Mouse (Mus musculus): ENCODE measurements around the gene 1810046K07Rik.

Gene 1810046K07Rik

DNA sequence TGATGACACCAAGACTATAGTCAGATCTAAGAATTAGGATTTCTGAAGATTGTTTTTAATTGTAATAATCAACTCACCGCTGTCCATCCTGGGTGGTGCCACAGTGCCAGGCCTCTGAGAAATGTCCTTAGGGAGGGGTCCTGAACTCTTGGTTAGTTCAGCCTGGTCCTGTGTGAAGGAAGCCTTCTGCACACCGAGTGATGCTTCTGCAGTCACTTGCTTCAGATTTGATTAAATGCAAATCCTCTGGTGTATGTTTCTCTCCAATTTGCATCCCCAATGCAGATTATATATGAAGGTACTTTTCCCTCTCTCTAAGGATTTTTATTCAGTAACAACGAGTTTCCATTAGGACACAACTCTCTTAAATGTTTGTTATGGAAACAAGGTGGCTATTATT is at the start of gene 1810046K07Rik:
TSS of gene 1810046K07Rik (minus strand) at position 187 of the 400 bp plus-strand sequence.
- DNase-seq (ENCODE audit: low spot score in 2 of 2), result no peak

DNA sequence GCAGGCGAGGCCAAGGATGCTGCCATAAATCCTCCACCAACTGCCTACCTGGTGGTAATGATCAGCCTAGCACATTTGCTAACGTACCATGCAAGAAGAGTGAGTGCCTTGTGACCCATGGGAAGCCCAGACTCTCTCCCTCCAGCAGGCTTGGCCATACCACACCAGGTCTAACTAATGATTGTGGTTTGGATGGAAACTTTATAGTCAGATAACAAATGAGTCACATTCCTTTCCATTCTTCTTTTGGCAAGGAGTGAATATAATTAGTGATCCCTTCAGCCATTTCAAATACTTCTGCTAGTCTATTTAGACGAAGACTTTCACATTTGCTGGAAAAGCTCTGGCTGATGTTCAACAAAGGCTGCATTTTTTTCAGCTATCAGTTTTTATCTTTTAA is 40.8 kb upstream of the 1810046K07Rik start:
- DNase-seq (ENCODE audit: low spot score in 2 of 2), result peak in 1 of 2 experiments; percentile 11

DNA sequence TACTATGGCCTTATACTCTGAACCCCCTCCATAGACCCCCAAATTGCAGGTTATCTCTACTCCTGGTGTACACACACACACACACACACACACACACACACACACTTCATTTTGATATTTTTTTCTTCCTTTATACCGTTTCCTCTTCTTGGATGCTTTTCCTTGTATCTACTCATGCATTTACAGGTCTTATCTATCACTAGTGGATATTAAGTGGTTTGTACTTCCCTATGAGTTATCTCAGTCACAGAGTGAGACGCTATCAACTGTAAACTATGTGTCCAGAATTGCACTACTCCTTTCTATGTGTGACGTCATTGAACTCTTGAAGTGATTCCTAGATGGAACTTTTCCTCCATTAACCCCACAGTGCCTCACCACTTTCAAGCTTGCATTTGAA is 38.4 kb upstream of the 1810046K07Rik start:
- DNase-seq (ENCODE audit: low spot score in 2 of 2), result peak in 1 of 2 experiments; percentile 2

DNA sequence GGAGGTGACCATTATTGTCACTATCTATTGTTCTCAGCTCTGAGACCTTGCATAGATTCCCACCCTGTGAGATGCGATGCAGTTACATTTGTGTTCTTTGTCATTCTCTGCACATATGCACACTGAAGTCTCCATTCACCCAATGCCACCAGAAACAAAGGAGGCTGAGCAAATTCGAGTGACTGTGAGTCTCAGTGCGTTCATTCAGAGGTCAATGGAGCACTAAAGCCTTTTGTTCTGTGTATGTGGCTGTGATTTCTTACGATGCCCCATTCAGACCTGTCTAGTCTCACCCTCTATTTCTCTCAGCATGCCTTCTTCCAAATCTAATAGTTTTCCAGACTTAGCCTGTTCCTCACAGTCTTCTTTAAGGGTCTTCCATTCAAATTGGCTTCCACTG is 35.3 kb upstream of the 1810046K07Rik start:
- DNase-seq (ENCODE audit: low spot score in 2 of 2), result no peak

DNA sequence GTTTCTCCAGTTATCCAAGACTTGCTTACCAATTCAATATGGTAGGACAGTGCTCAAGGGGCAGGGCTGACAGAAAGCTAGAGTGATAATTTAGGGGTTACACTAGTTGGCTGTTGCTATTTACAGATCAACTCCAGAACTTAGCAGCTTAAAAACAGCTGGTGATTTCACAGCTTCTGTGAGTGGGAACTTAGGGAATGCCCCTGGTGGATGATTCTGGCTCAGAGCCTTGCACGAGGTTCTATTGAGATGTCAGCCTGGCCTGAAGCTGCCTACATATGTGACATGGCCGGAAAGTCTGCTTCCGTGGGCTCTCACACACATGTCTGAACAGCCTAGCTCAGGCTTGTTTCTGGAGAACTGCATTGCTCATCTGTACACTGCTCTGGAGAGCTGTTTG is 24.8 kb upstream of the 1810046K07Rik start:
- DNase-seq (ENCODE audit: low spot score in 2 of 2), result no peak

DNA sequence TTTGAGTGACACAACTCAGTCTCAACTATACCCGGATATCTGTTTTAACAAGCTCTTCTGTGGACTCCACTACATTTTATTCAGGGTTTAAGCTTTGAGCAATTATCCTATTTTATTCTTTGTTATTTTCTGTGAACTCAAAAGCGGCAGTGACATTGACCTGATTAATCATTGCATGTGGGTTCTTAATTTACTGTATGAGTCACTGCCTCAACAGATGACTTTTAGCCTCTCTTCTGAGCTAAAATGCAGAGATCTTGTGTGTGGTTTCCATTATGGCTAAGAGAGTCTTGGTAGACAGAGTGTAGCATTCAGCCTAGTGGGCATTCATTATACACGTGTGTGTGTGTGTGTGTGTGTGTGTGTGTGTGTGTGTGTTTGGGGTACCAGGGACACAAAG is 24.2 kb upstream of the 1810046K07Rik start:
- no peak for DNase-seq (ENCODE audit: low spot score in 2 of 2)

DNA sequence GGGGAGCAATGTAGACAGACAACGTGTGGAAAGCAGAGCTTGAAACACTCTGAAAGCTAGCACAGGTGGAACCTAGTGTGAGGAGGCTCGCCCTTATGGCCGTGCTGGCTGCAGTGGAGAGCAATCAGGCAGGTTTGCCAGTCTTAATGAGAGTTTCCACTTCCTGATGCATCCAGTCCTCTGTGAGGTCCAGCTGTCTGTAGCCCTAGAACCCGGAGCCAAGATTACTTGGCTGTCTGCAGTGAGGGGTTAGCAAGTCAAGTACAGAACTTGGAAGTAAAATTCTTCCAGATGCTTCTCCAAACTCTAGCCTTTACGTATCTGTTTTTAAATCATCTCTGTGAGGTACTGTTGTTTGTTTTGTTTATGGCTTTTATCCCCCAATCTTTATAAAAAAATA is 20.7 kb upstream of the 1810046K07Rik start:
- no peak for DNase-seq (ENCODE audit: low spot score in 2 of 2)

DNA sequence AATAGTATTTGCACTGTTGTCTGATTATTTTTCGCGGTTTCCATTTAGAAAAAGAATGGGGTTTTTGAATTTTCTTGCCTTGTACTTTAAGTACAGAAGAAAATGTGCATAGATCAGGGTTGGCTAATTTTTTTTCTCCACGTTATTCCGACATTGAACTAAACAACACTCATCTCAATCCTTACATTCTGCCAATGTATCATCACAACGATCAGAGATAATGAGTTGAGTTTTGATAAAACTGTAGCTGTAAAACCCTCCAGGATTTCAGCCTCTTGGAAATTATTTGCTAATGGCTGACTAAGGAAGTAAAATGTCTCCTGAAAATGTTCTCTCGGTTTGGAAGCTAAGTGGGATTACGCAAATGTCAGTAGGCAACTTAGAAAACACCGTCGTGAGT is 17.1 kb upstream of the 1810046K07Rik start:
- DNase-seq (ENCODE audit: low spot score in 2 of 2), result no peak

DNA sequence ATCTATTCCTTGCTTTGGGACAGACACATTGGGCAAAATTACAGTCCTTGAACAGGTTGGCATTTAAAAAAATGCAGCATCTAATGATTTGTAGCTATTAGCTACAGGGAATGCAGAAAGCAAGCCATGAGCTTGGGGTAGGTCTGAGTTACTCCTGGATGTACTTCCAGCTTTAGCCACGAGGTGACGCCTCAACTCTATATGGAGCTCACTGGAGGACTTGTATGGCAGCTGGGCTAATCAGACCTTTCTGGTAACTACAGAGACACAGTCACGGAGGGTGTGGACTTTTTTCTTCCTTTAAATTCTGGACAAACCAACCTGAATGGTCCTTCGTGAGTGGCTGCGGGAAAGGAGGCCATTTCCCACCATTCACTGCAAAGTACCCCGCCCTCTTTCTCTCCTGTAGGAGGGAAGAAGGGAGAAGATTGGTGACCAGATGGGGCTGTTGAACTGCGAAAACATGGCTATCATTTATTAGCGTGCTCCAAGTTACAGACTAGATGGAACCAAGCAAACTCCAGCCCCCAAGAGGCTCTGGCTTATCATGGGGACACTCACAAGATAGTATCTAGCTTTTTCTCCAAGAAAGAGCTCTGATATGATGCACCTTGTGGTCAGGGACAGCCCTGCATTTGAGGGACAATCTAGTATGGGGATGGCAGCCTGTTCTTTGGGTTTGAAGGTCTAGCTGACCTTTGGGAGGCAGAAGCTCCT is 6.7 kb upstream of the 1810046K07Rik start:
- DNase-seq (ENCODE audit: low spot score in 2 of 2), result peak; percentile 91 to 93

DNA sequence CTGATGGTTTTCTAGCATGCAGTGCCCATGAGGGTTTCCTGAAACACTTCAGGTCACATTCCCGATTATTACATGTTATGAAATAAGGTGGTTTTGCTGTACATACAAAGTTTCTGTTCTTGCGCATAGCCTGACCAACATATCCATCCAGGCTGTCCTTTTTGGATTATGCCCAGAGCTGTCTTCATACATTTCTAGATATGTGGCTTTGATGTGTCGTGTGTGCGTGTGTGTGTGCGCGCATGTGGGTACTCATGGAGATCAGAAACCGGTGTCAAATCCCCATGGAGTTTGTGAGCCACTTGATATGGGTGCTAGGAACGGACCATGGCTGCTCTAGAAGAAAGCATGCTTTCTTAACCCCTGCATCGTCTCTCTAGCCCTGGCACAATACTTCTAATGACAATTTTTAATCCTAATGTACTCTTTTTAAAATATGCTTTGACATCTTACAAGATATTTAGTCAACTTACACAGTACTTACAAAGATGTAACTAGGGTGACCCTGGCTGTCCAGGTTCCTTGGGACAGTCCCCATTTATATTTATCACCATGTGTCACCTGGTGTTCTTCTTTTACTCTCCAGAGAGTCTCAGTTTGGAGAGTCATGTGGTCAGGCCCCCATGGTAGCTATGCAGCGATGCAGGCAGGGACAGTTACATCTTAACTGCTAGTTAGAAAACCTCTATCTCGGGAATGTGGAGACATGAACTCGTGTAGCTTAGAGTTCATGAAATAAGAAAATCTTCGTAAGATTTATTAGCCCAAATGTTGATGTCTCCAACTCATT is 2.9 kb upstream of the 1810046K07Rik start:
- DNase-seq (ENCODE audit: low spot score in 2 of 2), result no peak

DNA sequence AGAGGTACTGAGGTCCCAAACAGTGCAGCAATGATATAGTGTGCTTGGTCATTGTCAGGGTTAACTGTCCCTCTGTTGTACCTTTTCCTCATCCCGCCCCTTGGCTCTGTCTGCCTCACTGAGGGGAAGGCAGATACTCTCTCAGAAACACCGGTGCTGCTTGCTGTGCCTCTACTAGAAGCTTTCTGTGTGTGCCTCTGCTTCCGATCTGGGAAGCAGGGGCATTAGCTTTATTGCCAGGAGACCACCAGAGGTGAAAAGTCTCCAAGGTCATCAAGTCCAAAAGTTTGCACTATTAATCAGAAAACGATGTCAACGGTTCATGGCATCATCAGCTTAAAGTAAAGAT is 1.2 kb downstream of the 1810046K07Rik start:
- DNase-seq (ENCODE audit: low spot score in 2 of 2), result no peak

DNA sequence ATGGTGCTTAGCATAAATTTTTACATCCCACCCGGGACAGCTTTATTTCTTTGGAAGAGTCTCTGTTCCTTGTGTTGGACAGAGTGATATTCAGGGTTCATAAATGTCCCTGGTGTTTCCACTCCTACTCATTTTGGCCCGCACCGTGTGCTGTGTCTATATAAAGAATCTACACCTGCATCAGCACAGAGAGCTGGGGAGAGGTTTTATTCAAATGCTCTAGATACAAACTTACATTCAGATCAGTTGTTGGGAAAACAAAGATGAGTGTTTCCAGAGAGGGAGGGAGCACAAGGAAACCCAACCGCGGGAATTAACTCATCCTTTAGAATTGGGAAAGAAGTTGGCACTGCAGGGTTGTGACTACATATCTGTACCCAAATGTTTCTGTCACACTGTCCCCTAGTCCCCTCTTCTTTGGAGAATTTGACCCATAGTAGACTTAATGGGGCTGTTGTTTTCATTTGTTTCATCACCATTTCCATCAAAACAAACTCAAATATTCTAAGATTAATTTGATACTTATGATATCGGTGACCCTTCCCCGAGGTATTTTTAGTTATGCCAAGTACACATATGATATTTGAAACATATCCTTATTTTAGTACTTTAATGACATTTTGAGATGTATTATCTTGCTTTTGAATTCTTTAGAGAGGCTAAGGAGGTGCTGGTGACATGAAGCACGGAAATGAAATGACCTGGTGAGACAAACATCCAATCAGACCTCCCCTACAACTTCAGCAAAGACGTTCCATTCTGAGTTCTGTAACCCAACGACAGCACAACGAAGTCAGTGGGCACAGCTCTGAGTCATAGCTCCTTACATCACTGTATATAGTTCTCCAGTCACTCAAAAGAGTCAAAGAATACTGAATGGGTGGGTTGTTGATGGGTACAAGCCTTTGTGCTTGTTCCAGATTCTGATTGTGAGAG is 1.8 kb downstream of the 1810046K07Rik start:
- no peak for DNase-seq (ENCODE audit: low spot score in 2 of 2)

DNA sequence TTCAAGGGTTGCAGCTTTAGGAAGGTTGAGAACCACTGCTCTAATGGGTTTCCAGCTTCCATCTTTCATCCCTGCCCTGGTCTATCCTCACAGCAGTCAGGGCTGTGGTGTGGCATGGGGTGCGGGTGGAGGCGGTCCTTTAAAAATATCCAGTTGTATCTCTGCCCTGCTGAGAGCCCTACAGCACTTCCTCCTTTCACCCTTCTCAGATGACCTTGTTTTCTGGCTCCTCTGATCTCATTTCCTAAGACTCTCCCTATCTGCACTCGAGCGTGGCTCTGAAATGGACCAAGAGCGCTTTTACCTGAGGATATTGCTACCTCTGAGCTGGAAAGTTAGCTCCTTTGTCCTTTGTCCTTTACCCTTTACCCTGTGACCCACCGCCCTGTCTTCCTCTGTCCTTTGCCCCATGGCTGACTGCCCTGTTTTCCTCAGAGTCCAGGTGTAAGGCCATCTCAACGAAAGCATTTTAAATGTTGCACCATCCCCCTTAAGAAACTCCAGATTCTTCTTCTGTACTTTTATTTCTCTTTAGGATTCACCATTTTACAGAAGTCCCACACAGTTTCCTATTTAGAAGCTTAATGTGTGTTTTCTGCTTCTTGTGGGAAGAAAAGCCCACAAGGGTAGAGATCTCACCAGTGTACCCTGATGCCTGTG is 4.2 kb downstream of the 1810046K07Rik start:
- DNase-seq (ENCODE audit: low spot score in 2 of 2), result no peak

DNA sequence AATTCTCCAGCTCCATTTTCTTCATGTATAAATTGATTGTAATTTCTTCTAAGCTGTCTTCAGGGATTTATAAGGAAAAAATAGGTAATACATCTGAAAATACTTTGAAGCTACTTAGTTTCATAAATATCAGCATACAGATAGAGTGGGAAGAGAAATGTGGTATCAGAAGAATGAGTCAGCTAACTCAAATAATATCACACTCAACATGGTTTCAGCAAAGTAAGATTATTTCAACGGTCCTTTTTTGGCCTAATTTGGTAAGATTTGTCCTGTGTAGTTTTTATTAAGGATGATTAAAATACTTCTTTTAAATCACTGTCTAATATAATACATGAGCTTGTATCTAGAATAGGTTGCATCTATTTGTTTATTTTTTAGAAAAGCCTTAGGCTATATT is 8.6 kb downstream of the 1810046K07Rik start:
- DNase-seq (ENCODE audit: low spot score in 2 of 2), result no peak

DNA sequence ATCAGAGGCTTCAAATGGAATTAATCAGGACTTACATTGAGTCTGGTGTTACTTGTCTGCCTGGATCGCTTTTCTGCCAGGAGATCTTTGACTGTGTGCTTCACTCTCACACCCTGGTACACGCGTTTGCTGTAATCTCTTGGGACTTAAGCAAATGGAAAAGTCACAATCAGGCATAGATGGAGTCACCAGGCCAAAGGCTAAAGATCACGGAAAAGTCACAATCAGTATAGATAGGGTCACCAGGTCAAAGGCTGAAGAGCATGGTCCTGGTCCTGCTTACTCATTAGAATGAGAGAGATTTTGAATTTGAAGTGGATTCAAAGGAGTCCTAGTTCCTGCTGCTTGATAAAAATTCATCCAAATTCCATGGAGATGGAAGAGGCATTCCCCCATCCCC is 10.5 kb downstream of the 1810046K07Rik start:
- no peak for DNase-seq (ENCODE audit: low spot score in 2 of 2)

DNA sequence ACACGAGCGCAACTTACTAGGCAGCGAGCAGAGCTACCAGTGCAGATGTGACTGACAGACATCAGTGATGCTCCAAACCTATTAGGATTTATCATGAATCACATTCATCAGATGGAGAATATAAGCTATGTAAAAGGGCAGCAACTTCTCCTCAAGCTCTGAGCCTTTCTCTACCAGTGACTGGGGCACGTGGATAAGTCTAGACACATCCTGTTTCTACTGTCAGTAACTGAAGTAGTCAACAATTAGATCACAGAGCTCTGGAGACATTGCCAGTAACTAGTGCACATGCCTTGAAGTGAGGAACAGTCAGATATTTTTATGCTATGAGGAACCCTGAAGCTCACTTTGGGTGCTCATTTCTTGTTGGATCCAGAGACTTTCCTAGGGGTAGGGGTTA is 11.4 kb downstream of the 1810046K07Rik start:
- DNase-seq (ENCODE audit: low spot score in 2 of 2), result no peak

DNA sequence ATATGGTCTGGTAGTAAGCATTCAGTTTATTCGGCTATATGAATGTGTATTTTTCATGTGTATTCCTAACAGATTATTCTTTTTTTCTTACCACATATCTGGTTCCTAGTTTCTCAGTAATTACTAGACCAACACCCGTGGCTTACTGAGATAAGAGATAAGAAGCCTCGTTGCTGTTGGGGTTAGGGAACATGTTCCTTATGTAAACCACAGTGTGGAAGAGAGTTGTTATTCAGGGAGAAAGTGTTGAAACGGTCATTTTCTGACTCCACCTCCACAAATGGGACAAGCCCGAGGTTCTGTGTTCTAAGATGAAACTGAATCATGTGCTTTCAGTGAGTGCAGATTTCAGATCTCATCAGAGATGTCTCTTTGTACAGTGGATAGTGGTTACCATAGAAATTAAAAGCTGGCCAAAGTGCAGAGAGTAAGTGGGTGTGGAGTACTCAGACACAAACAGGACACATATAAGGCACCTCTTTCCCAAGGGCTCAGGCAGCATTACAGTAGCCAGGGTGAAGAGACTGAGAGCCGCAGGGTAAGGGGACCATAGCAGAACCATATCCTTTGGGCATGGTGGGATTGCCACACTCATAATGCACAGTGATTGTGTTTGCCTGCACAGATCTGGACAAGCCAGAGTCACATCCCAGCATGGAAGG is 13.2 kb downstream of the 1810046K07Rik start:
- no peak for DNase-seq (ENCODE audit: low spot score in 2 of 2)

DNA sequence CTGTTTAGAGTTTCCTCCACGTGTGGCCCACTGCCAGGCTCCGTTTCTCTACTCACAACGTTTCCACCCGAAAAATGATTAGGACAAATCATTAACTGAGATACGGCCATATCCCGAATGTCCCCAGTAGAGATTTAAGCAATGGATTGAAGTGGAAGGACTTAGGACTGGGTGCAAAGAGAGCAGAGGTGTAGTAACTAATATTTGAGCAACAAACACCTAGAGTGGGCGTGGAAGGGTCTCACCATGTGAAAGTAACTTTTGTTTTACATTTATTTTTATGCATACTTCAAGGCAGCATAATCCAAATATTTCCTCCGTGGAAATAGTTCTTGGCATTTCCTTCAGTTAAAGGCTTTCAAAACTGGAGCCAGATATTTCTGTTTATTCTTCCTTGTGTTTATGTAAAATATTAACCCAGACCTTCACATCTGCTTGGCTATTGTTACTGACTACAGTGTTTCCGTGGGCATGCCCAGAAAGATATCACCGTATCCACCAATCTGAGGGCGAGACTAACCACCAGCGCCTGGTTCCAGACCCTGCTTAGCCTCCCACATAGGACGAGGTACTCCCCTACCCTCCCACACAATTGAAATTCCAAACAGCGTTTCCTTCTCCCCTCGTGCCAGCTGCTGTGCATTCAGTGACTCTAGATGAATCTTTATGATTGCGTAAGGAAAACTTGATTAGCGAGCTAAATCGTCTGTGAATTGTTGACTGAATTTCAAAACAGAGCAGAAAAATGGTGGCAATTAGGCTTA is 16.0 kb downstream of the 1810046K07Rik start:
- DNase-seq (ENCODE audit: low spot score in 2 of 2), result no peak

DNA sequence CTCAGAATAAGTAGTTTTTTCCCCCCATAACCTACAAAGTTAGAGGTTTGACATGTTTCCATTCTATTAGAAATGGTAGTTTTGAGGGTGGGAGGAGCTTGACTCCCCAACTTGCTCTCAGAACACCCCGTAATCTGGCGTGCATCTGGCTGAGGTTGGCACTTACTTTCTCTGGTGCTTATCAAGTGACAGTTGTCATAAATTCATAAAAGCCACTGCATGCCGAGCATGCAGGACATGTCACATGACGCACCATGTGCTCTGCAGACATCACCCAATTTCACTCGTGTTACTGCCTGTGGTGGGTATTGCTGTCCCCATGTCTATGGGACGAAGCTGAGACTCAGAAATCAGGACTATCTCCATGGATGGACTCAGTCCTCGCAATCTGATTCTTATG is 18.2 kb downstream of the 1810046K07Rik start:
- no peak for DNase-seq (ENCODE audit: low spot score in 2 of 2)

DNA sequence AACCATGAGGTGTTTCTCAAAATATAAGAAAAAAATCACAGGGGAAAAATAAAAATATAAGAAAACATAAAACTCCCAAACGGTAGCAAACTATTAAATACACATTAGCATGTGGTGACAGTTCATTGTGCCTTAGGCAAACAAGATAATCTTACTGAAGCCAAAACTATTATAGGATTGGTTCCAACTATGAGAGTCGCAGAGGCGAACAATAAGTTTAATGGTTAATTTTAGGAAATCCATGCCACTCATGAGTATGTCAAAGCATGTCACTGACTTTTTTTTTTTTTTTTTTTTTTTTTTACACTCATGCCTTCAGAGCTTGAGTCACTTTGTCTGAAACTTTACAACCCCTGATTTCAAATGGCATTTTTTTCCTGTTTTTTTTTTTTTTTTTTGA is 22.4 kb downstream of the 1810046K07Rik start:
- DNase-seq (ENCODE audit: low spot score in 2 of 2), result no peak
